Mouse (Mus musculus): Measurements from ENCODE around the gene Dpm3.

The Dpm3 gene

DNA sequence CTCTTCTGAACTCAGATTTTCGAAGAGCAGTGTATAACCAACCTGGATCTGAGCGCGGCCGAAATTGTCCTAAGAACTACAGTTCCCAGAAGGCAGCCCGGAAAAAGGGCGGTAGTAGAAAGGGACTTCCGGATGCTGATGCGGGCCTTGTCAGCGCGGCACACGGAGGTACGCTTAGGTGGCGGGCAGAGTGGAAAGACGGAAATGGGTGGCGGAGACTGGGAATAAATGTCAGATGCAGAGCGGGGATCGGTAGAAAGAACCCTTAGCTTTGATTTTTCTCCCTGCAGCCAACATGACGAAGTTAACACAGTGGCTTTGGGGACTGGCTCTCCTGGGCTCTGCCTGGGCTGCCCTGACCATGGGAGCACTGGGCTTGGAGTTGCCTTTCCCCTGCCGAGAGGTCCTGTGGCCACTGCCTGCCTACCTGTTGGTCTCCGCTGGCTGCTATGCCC, 7.3 kb downstream of the Dpm3 start:
- DNase-seq (ENCODE audit: extremely low read depth, low read depth), result peak; percentile 82

DNA sequence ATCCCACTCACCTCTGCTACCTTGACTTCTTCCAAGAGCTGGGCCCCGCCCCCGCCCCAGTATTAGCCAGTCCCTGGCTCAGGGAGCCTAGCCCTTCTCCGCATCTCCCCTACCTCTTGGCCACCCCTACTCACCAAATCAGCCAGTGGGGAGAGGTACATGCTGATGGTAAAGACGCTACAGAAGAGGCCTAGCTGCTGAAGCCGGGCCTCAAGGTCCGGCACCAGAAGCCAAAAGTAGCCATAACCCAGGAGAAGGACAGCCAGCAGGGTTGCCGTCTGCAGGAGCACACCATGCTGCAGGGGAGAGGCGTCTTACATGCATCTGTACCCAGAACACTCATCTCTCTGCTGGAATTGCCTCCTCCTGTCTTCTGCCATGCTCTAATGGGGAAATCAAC, 9.8 kb downstream of the Dpm3 start:
- DNase-seq (ENCODE audit: extremely low read depth, low read depth), result no peak

DNA sequence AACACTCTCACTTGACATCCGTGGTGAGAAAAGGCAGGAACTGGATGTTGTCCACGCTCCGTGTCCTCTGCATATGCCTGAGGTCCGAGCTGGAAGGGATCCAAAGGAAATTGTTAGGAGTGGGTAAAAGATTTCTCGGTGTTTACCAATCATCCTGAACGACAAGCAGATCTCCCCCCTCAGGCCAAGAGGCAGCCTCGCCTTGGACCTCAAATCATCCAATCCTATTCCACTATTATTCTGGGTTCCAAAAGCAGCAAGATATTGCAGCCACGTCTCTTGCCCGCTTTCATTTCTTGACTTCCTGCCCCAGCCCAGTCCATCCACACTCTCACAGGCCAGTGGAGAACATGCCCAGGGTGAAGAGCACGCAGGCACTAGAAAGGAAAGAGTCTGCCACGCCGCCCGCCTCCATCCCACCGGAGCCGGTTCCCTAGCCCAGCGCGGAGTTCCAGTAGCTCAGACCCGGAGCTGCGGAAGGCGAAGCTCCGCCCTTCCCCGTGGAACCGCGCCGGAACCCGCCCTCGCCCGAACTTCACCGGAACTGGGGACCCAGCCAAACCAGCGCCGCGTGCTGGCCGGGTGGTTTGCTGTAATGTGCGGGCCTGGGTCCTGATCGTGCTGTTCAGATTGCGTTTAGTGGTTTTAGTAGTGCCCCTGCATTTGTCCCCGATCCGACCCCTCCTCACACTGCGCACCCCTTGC, 11.0 kb downstream of the Dpm3 start, which contains the start of gene Slc50a1:
TSS of gene Slc50a1 (minus strand) at position 520 of the 705 bp plus-strand sequence.
- DNase-seq (ENCODE audit: extremely low read depth, low read depth), result no peak

- DNase-seq (ENCODE audit: extremely low read depth, low read depth), result no peak
Measured at GRCm38 (mm10) chr3:89270891-89271290, 11.7 kb downstream of the Dpm3 start.

- DNase-seq (ENCODE audit: extremely low read depth, low read depth), result no peak
Measured at GRCm38 (mm10) chr3:89271760-89272159, 12.6 kb downstream of the Dpm3 start.

GRCm38 (mm10) chr3:89276061-89276460, 16.9 kb downstream of the Dpm3 start:
- no peak for DNase-seq (ENCODE audit: extremely low read depth, low read depth)

DNA sequence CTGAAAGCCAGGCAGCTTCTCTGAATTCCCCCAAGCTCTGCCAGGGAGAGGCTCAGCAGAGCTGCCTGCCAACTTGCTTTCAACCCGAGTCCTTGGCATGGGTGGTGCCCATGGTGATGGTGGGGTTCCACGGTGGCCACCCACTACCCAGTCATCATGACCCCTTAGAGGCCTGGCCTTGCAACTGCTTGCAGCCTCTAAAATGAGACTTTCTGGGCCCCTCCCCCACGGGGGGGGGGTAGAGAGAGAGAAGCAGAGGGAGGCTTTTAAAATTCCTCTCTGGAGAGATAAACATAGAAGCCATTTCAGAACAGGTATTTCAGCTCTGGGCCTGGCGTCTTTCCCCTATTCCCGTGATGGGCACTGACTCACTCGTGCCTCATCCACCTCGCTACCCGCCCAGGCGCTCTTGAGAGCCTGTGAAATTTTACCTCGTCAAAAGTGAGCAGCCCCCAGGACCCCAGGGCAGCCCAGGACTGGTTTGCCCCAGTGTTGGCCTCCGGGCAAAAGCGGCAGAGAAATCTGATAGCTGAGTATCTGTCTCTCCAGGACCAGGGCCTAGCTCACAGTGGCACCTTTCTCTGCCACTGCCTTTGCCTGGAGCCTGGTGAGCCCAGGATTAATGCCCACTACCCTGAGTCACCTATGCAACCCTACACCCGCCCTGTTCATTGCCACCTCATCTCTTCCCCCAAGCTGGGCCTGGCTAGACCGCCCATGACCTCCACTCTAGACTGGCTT, 18.3 kb downstream of the Dpm3 start:
- no peak for DNase-seq (ENCODE audit: extremely low read depth, low read depth)

GRCm38 (mm10) chr3:89278107-89278506, 18.9 kb downstream of the Dpm3 start:
- DNase-seq (ENCODE audit: extremely low read depth, low read depth), result no peak

GRCm38 (mm10) chr3:89278643-89279042, 19.5 kb downstream of the Dpm3 start:
- DNase-seq (ENCODE audit: extremely low read depth, low read depth), result no peak

DNA sequence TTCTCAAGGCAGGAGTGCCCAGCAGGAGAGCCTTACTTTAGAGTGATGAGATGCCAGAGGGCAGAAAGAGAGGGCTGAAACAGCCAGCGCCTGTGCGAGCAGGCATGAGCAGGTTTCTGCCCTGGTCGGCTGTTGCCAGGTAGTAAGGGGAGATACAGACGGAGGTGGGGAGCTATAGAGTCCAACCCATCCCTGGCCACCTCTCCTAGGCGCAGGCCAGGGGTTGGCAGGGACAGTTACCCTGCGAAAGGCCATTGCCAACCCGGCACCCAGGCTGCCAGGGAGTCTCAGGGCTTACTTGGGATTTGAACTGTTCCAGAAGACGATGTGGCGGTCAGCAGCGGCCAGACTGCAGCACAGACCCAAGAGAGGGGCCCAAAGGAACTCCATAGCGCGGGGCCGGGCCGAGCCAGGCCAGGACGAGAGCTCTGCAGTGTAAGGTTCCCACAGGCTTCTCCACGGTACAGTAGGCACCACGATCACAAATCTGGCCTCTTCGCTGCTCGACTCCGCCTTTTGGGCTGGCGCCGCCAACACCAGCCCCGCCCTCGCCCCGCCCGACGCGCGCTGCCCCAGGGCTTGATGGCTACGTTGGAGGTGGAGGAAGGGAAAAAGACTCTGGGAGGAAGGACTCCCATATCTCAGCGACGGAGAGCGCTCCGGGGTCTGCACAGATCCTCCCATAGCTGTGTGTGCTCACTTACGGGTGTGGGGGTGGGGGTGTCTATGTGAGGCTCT, 20.2 kb downstream of the Dpm3 start:
- no peak for DNase-seq (ENCODE audit: extremely low read depth, low read depth)

DNA sequence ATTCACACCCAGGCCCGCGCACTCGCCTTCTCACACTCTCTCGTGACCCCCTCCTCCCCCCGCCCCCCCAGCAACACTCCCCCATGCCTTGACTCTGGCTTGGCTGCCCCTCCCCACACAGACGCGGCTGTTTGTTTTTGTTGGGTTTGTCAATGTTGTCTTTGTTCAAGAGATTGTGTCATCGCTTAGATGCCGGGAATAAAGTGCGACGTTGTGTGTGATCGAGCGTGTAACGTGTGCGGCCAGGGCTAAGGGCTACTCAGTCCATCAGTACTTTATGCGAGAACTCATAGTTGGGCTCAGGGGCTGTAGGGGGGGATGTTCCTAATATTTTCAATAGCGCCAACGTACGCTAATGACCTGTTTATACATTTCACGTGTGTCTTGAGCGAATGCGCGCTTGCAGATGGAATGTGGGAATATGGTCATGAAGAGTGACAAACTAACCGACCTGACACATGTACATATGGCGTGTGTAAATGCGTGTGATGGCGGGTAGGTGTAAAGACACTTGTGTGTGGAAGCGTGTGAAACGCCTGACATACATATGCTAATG, 21.0 kb downstream of the Dpm3 start:
- DNase-seq (ENCODE audit: extremely low read depth, low read depth), result no peak

DNA sequence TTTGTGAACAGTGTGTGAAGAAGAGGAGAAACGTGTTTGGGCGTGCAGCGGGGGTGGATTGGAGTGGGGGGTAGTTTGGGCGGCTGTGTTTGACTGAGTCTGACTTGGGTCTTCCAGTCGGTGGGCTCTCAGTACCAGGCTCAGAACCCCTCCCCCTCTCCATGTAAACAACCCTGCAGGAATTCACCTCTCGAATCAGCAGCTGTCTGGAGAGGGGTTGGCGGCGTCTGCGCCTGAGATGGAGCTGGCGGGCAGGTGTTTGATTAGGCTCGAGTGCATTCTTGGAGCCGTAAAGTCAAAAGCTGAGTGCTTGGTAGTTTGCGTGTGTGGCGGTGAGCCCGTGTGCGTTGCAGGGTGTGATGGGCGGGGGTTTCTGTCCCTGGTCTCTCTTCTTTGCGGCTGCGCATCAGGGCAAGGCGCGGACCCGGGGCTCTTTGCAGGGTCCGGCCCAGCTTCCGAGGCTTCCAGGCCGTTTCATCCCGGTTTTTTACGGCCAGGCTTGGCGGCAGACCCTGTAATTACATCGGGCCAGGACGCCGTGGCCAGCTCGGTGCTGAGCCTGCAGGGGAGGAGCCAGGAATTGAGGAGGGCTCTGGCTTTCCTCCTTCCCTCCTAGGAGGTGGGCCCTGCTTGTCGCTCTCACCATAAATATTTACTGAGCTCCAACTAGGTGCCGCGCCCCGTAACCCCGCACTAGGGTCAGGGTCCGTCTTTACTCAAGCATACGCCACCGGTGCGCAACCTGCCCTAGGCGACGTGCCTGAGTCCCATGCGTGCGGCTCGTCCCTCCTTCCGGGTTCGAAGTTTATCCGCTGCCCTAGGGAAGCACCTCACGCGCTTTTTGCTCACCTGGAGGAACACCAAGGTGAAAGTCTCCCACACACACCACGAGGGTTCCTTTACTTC, 21.7 kb downstream of the Dpm3 start, which contains the start of gene Efna1:
TSS of gene Efna1 (minus strand) at position 537 of the 906 bp plus-strand sequence.
- no peak for DNase-seq (ENCODE audit: extremely low read depth, low read depth)

GRCm38 (mm10) chr3:89281579-89282290, 22.6 kb downstream of the Dpm3 start:
- peak; percentile 81 for DNase-seq (ENCODE audit: extremely low read depth, low read depth)

DNA sequence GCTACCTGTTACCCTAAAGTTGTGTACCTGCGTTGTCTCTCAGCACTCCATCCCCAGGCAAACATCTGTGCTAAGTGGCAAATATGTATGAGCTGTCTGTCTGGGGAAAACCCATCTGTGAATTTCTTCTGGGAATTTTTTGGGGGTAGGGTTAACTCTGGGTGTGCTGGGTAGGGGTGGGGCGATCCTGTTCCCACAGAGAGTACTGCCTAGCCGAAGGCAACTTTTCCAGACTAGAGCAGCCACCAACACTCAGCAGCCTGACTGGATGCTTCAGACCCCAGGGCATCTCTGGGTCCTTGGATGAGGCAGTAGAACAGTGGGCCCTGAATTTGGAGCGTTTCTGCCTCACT, 23.1 kb downstream of the Dpm3 start:
- no peak for DNase-seq (ENCODE audit: extremely low read depth, low read depth)

- no peak for DNase-seq (ENCODE audit: extremely low read depth, low read depth)
Measured at GRCm38 (mm10) chr3:89284261-89284660, 25.1 kb downstream of the Dpm3 start.

- DNase-seq (ENCODE audit: extremely low read depth, low read depth), result no peak
Measured at GRCm38 (mm10) chr3:89285526-89285925, 26.4 kb downstream of the Dpm3 start.

DNA sequence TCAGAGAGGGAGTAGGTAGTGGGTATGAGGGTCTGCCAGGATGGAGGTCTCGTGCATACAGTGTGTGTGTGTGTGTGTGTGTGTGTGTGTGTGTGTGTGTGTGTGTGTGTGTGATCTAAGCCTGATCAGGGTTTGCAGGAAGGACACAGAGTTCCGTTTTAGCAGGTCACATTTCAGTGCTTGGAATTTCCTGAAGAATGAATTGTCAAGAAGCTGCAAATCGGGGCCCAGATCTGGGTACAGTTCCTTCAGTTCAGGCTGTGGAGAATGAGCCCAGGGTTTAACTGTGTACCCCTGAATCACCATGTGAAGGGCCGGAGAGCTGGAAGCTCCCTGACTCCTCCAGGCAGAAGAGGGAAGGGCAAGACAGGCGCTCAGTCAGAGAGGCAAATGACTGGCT, 28.1 kb downstream of the Dpm3 start:
- no peak for DNase-seq (ENCODE audit: extremely low read depth, low read depth)

GRCm38 (mm10) chr3:89288503-89288928, 29.4 kb downstream of the Dpm3 start:
- no peak for DNase-seq (ENCODE audit: extremely low read depth, low read depth)

- DNase-seq (ENCODE audit: extremely low read depth, low read depth), result no peak
Measured at GRCm38 (mm10) chr3:89291874-89292273, 32.7 kb downstream of the Dpm3 start.

DNA sequence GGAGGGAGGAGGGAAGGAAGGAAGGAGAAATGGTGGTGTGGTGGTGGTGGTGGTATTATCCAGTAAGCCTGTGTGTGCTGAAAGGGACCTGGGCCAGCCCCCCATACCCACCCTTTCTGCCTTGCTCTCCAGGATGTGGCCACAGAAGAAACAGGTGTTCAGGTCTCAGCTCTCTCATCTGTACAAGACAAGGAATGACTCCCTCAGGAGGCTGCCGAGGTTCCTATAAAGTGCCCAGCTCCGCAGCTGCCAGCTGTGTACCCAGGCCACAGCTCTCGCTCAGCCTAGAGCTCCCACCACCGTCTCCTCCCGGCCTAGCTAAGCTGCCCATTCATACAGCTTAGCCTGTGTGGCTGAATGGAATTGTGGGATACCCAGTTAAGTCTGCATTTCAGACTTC, 33.1 kb downstream of the Dpm3 start:
- DNase-seq (ENCODE audit: extremely low read depth, low read depth), result no peak
